Mouse (Mus musculus): ENCODE data around the gene Pigk.
"Not testable (repeated sequence)": the region's sequence is repeated elsewhere in the genome, so short reads cannot be mapped to it uniquely, and the experiment has no call there.

The Pigk gene

DNA sequence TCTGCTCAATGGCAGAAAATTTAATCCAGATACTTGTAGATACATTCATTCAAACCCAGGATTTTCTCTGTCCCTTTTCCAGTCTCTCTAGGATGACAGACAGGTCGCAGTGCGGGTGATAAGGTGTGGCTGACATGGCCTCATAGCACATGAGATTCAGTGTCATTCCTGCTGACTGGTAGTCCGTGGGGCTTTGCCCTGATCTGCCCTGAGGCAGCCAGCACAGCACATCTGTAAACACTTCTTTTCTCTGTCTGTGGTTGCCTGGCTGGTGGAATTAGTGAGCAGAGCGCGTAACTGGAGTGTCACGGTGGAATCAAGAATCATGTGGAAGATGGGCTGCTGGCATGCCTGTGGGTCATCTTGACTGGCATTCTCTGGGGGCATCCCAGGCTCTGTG, 56.2 kb downstream of the Pigk start:
- no peak for DNase-seq

DNA sequence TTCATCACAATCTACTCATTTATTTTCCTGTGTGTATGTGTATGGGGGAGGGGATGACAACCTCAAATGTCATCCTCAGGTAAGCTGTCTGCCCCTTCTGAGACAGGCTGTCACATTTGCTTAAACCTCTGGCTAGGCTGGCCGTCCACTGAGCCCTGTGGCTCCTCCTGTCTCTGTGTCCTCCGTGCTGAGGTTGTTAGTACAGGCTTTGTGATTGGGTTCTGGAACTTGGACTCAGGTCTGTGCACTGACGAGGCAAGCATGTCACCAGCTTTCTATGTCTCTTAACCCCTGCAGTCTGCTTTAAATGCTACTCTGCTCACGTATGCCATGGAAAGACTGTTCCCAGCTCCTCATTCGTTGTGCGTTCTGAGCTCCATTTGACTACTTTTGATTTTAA, 62.5 kb downstream of the Pigk start:
- no peak for DNase-seq

DNA sequence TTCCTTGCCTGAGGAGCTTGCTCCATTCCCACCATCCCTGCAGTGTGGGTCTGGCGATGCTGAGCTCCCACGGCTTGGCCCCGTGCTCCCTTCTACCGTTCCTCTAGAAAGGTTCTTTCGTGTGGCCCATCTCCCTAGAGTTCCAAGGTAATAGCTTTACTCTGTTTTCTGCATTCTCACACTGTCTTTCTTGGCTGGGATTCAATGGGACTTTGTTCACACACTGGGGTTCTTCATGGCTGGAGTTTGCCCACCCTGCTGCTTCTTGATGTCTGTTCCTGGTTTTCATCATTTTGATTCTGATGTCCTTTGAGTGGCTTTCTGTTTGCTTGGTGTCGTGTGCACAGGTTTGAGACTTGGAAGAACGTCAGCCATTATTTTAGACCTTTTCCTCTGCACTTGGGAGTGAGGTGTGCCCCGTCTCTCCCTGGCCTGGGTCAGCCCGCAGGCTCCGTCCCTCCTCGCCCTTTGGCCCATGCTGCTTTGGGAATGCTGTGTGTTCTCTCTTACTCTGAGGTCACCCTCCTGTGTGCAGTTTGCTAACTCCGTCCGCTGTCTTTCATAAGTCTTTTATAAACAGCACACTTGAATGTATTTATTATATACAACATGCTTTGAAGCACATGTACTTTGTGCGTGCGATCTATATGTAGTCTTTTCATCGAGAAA, 63.1 kb downstream of the Pigk start:
- no peak for DNase-seq

DNA sequence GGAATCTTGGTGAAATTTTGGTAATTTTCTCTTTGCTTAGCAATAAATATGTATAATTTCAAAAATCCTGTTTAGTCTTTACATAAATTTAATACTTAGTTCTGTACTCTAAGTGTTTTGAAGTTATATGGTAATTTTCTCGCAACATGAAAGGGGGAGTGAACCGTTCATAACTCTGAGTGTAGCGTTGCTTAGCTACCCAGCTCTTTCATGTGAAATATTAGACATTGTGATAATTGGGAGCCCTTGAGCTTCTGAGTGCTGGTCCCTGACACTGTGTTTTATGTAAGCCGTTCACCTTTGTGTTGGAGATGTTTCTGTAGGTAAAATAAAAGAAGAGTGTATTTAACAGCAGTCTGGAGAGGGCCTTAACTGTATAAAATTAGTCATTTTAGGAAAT, 65.9 kb downstream of the Pigk start:
- DNase-seq, result no peak

DNA sequence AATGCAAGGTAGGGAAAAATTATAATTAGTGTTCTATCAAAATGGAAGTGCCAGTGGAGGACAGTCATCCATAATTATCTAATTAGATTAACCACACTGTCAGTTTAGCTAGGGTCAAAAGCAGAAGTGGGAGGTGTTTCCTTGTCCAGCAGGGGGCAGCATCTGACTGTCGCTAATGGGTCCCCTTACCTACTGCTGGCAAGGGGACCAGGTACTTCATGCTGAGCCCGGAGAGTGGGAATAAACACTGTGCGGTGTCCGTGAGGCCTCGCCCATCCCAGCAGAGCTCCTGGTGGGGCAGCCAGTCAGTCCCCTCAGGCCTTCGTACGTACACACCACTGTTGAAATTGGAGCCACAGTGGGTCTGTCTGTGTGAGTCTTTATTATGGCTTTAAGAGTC, 69.9 kb downstream of the Pigk start:
- peak; percentile 77 for DNase-seq

DNA sequence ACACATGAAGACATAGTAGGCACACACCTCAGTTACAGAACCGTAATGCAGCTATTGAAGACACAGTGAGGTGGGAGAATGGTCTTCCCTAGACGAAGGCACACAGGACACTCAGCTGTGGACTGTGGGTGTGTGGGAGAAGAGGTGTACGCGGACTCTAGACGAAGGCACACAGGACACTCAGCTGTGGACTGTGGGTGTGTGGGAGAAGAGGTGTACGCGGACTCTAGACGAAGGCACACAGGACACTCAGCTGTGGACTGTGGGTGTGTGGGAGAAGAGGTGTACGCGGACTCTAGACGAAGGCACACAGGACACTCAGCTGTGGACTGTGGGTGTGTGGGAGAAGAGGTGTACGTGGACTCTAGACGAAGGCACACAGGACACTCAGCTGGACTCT, 70.5 kb downstream of the Pigk start:
- not testable (repeated sequence) for DNase-seq

DNA sequence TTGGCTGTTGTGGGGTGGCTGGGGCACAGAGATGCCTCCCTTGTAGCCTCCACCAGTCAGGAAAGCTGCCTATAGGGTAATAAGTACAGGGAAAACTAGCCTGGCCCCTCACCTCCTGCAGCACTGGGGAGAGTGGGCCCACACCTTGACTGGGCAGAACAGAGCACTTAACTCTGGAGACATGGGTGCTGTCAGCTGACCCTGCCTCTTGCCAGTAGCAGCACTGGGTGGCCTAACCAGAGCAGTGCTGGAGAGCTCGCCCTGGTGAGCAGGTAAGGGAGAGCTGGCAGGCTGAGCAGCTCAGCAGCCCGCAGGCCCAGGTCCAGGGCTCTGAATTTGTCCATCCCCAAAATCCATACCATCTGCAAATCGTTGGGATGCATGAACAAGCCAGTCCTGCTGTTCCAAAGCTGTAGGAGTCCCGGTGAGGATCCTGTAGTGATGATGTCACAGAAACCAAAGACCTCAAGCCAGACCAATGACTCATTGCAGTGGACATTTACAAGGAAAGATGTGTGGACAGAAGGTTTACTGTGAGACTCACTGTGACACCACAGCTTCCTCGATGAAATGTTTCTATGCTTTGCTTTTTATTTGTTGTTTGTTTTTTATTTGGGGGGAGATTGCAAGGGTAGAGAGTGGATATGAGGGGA, 74.5 kb downstream of the Pigk start:
- not testable (repeated sequence) for DNase-seq

DNA sequence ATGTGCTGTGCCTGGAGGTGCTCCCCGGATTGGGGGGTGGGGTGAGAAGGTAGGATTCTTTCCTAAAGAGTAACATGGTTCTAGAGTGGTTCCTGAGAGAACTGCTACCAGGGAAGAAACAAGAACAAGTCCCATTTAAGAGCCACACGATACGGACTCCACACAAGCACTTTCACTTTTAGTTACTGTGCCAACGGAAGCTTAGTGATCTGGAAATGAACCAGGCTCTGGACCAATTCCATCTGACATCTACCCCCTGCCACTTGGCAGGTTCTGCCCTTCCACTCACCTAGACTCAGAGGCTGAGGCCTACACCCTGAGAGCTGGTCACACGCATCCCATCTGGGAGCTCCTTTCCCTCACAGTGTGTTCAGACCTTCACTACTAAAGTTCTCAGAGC, 78.7 kb downstream of the Pigk start:
- no peak for DNase-seq

DNA sequence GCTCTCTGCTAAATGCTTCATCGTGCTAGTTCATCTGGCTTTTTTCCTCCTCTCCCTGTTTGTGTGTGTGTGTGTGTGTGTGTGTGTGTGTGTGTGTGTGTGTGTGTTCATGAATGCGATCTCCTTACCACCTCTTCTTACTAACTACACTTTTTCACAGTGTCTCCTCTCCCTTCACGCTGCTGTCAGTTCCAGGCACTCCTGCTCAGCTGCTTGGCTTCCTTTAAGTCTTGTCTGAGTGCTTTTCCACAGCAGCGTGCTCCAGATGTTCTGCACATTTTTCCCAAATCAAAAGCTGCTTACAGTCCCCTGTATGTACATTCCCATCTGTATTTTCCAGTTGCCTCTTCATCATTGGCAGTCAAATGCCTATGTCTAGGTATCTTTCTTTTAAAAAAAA, 79.1 kb downstream of the Pigk start:
- DNase-seq, result no peak

DNA sequence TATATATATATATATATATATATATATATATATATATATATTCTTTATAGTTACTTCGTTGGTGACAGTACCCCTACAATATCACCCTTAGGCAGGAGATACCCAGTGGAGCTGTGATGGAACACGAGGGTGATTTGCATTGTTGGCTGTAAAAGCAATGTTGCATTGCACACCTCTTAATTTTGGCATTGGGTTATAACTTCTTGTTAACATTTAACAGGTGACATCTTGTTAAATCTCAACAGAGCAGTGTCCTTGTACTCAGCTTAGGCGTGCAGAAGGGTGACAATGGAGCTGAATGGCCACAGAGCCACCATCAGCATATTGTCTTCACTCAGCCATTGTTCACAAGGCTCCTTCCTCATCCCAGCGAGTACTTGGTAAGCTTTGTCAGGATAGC, 82.3 kb downstream of the Pigk start:
- no peak for DNase-seq

DNA sequence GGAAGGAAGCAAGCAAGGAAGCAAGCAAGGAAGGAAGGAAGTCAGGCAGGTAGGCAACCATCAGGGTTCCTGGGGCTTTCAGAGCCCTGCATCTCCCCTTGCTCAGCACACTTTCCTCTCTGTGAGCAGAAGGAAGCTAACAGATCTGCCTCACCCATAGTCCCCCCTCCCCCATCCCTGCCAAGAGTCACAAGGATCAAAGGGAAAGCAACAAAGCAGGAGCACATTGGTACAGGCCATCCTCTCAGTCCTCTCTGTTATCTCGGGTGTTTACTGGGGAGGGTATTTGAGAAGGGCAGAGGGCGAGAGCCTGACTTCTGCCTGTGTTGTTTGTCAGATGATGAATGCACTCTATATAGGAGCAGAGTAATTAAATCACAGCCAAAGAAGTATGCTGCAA, 83.5 kb downstream of the Pigk start:
- peak; percentile 34 for DNase-seq

DNA sequence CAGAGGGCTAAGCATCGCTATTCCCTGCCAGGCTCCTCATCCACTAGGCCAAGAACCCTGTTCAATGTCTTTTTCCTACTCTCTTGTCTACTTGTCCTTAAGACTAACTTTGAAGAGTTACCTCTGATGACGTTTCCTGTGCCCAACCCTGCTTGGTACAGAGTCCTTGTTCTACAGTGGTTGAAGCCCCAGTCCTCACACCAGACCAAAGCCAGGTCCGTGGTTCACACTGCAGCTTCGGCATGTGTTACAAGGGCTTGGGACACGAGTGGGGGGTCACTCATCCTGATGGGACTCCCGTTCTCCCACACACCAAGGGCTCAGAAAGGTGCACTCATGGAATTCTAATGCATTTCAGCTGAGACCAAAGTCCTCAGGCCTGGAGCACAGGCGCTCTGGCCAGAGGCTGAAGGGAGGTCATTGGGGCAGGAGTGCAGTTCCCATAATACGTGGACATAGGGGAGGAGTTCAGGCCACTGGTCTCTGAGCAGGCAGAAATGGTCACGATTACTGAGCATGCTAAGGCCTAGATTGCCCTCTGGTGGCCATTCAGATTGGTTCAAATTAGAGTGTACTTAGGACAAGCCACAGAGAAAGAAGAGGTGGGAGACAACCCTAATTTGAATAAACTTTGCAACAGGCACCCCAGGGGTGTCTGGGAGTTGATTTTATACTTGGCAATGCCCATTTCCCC, 86.0 kb downstream of the Pigk start:
- peak; percentile 46 for DNase-seq

DNA sequence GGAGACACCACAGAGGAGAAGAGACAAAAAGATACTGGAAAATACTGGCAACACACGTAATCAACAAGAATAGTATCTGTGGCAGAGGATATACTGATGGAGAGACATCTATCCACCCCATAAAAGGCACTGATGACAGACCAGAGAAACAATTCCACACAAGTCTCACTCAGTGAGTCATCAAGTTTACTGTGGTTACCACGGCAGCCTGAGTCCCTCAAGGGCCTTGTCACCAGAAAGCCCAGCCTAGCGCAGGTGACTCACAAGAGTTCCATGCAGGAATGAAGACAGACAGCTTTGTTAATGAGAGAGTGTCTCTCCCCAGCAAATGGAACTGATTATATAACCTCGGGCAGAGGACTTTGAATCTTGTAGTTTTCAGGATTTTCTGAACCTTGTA, 100.0 kb downstream of the Pigk start:
- DNase-seq, result no peak

DNA sequence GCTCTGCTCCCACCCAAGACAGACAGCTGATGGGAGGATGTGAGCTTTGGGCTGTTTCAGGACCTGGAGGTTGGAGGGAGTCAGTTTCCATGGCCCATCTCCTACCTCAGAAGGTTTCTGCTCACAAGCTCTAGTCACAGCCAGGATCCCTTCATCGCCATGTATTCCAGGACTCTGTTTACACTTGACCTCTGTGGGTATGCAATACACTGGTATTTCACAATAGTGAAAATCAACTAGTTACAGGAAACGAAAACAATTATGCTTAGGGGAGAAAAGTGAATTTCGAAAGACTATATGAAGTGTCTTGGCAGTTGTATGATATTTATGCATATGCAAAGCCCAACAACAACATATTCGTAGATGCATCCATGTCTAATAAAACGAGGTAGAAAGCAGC, 101.2 kb downstream of the Pigk start:
- DNase-seq, result no peak

DNA sequence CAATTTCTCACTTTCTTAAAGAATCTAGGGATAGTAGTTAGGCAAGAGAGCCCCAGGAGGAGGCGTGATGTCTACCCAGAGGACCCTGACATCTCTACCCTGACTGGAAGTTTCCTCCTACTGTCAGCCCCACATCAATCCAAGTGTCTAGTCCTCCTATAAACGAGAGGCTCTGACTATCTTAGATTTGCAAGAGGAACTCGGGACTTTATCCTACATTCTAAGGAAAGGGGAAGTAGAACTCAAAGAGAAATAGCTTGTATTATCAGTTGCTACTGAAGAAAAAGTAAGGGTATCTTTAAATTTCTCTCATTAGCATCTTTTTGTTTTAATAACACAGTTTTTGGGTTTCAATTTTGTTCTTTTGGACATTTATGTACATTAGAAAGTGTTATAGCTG, 106.5 kb downstream of the Pigk start:
- DNase-seq, result no peak

DNA sequence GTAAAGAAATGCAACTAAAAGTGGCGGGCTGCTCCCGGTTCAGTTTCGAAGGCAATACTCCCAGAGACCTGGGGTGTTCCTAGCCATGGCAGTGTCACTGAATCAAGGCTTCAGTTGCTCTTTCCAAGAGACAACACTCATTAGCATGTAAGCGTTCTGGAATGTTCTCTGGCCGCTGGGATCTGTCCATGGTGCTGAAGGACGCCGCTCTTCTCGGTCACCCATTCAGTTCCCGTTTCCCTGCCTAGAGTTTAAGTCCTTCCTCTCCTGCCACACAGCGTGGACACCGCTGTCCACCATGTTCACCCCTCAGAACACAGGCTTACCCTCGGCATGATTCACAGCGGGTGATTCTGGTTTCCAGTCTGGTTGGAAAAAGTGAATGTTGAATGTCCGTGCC, 107.3 kb downstream of the Pigk start:
- DNase-seq, result peak; percentile 64

DNA sequence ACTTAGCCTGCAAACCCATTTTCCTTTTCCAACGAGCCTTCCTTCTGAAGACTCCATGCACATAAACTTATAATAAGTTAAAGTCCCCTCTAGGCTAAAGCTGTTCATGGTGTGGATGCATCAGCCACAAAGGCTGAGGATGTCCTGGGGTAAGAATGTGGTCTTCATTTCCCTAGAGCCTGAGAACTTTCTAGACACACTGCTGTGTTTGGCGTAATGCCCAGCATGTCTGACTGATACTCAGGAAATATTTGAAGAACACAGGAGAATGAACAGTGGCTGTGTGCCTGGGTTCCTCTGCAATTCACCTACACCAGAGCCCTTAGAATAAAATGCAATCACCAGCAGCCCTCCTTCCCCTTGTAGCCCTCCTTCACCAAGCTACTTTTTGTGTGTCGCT, 117.5 kb downstream of the Pigk start:
- no peak for DNase-seq

DNA sequence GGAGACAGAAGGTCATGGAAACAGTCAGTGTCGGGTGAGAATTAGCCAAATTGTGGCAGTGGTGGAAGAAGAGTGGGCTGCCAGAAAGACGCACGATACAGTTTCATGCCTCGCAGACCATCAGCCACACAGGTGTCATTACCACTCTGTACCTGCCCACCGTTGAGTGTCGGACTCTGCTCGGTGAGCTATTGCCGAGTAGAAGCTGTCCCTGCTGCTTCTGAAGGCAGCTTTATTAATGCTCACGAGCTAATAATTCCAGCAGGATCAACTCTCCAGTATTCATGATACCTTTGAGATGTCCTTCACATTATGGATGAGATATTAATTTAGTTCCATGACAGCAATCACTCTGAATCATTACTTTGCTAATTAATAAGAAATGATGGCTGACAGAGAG, 118.1 kb downstream of the Pigk start:
- DNase-seq, result no peak

DNA sequence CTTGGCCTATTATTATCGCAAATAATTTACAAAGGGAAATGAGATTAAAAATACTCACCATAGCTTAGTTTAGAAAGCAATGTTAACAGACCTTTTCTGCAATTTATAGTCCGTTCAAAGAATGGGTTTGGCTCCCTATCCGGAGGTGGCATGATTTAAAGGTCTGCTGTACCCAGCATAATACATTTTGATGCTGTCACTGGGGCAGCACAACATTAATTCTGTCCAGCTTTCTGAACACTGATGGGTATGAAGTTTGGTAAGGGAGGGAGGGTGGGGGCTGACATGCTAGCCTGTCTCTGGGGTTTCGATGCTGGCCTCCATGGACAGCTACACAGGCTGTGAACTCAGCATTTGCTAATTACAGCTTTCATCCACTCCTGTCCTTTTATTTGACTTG, 118.5 kb downstream of the Pigk start:
- DNase-seq, result no peak

DNA sequence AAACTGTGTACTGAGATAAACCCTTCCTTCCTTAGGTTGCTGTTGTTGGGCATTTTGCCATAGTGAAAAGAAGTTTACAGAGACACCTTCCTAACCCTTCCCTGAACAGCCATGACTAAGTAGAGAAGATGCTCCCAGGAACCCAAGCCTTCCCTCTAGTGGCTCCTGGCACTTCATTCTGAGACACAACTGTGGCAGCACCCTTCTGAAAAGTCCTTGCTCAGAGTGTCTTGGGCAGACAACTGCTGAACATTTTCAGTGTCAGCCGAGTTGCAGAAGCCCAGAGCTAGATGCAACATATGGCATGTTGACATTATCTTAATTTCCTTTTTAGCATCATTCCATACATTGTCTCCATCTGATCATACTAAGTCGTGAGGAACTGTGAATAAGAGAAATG, 123.5 kb downstream of the Pigk start:
- no peak for DNase-seq

DNA sequence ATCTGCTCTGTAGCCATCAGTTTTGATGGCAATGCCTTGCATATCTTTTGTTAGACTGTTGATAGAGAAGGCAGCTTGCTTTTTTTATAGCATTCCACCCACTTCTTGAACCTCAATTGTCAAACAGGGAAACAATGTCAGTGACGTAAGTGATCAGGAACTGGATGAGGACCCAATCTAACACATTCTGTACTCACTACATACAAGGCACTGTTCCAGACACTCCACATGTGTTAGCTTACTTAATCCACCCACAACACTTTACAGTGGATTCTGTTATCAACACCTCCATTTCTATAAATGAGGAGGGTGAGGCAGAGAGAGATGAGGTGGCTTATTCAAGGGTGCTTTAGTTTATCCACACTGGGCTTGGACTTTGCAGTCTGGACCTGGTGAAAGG, 124.0 kb downstream of the Pigk start:
- no peak for DNase-seq

DNA sequence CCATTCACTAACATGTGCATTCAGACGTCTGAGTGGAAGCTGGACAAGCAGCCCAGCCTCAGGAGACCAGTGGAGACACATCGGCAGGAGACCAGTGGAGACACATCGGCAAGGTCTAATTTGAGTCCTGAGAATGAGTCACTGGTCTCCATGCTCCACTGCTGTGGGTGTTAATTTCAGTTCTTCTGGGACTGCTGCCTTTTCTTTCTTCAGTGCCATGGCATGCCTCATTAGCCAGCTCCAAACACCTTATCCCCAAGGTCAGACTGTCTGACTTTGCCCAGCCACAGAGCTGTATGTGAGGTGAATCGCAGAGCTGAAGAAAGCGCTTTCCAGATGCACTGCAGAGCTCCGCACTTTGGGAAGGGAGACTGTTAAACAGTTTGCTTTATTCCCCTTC, 127.4 kb downstream of the Pigk start:
- no peak for DNase-seq

DNA sequence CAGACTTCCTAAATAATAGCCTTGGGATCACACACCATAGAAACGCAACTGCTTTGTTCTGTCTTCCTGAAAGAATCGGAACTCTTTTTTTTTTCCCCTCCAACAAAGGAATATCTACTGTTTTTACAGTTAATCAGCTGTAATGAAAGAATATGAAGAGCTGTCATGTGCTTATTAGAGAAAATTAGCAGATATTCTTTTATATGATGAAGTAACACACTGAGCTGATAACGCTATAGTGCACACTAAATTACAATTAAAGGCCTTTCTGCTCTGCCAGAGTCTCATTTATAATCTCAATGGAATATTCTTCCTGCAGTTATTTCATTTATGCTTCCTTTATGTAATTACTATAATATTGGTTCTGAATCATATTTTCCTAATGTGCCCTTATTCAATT, 128.7 kb downstream of the Pigk start:
- no peak for DNase-seq

DNA sequence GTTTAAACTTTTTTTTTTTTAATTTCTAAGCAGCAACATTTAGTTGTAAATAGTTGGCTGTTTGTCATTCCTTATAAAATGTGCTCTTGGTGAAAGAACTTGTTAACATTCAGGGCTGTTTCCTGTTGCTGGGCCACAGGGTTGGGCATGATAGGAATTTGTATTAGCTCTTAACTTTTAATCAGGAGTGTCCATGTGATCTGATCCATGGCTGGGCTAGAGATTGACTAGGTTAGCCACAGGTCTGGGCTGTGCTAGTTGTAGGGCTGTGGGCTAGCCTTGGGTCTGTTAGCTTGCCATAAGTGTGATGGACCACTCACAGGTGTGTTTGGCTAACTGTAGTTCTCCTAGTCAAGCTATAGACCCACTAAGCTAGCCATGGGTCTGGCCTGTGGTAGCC, 130.0 kb downstream of the Pigk start:
- no peak for DNase-seq
